ENCODE assay signal across 14 mouse cellular contexts in genomic region chr17:71387401-71387800, GRCm38 (mm10).
DNase-seq lines count a peak whose midpoint lies in the region.
"Had no signal": no experiment of that assay in that cellular context is flagged by ENCODE, and none has a peak within 500 bp of the region (broad histone marks: within the 10 kb centered on the region; RNA-seq: fewer than 3 reads in every experiment).

No protein-coding gene starts in this region.

- peak; percentile 53 for DNase-seq in adrenal gland, postnatal 10 days
- no peak for DNase-seq in adrenal gland, adult 18-20 months (ENCODE audit: low spot score in 2 of 2)
- DNase-seq in adrenal gland, postnatal 36 days, result peak; percentile 9 to 38
- no peak for DNase-seq in adrenal gland, postnatal 25 days
- DNase-seq in lung, postnatal 10 days, result peak; percentile 3
- DNase-seq in lung, postnatal 25 days (ENCODE audit: low spot score), result no peak
- peak; percentile 40 for DNase-seq in adipocyte (ENCODE audit: low spot score)
- DNase-seq in cerebellum, postnatal 10 days, result no peak
- DNase-seq: cerebellum, adult 11-12 months; cerebellum, adult 2 months; cerebellum, adult 9-10 months; cerebellum, postnatal 14 days; cerebellum, postnatal 36 days; embryo, embryonic 11 days had no signal

Comparison
In these comparisons a context has a peak if more than half of its experiments do, and no peak if none do; other contexts are left out.
1. DNase-seq: peak in adrenal gland, postnatal 10 days (single experiment), adrenal gland, postnatal 36 days (2 of 2), lung, postnatal 10 days (single experiment) and adipocyte (single experiment); none in adrenal gland, adult 18-20 months (0 of 2), adrenal gland, postnatal 25 days (single experiment), lung, postnatal 25 days (single experiment) and cerebellum, postnatal 10 days (0 of 2).